Mouse (Mus musculus) limb, embryonic 11.5 days (tissue): Measurements from ENCODE around the gene Exoc3l4. TPM values are rescaled to one million over a fixed set of nuclear protein-coding genes. Genes with fewer than 3 reads are reported as not detected.

Experiments
- ATAC-seq: fragments of 200-750 bp; cut with Nextera tagmentation; 2 replicates; pipeline ENCODE4 v1.8.0; 2017; ENCODE audit warnings: low read depth; ENCODE audit not compliant: insufficient number of reproducible peaks, low FRiP score, low TSS enrichment
- DNase-seq: peaks from one replicate; pipeline ENCODE4 v3.0.0-alpha.2; 2015; ENCODE audit warnings: low spot score
- H3K27ac ChIP-seq: fragments of 300-500 bp; sonication (generic); replicated peaks from 2 replicates; pipeline ENCODE4 v1.5.1; 2014; ENCODE audit warnings: low read depth, mild to moderate bottlenecking, low read length
- H3K27me3 ChIP-seq: fragments of 300-500 bp; sonication (generic); 2 replicates; pipeline ENCODE4 v1.6.1; 2014; ENCODE audit warnings: mild to moderate bottlenecking, low read length, mixed read lengths; ENCODE audit not compliant: control insufficient read depth, insufficient read depth
- H3K36me3 ChIP-seq: fragments of 300-500 bp; sonication (generic); 2 replicates; pipeline ENCODE4 v1.6.1; 2014; ENCODE audit warnings: mild to moderate bottlenecking, low read length, moderate library complexity, mixed read lengths; ENCODE audit not compliant: control insufficient read depth, insufficient read depth
- H3K4me1 ChIP-seq: fragments of 300-500 bp; sonication (generic); 2 replicates; pipeline ENCODE4 v1.6.1; 2014; ENCODE audit warnings: low read length, mixed read lengths; ENCODE audit not compliant: control insufficient read depth, insufficient read depth
- H3K4me2 ChIP-seq: fragments of 300-500 bp; sonication (generic); 2 replicates; pipeline ENCODE4 v1.6.1; 2014; ENCODE audit warnings: low read depth, mild to moderate bottlenecking, moderate library complexity; ENCODE audit not compliant: severe bottlenecking
- H3K4me3 ChIP-seq: fragments of 300-500 bp; sonication (generic); 2 replicates; pipeline ENCODE4 v1.5.1; 2014; ENCODE audit warnings: low read depth, low read length
- H3K9ac ChIP-seq: fragments of 300-500 bp; sonication (generic); 2 replicates; pipeline ENCODE4 v1.6.1; 2014; ENCODE audit warnings: mild to moderate bottlenecking, low read length
- H3K9me3 ChIP-seq: fragments of 300-500 bp; sonication (generic); 2 replicates; pipeline ENCODE4 v1.6.1; 2016; ENCODE audit warnings: low read length; ENCODE audit not compliant: control insufficient read depth
- WGBS: fragments of 180-500 bp; shearing (Covaris S2); extraction: QIAGEN DNeasy Blood & Tissue Kit; methylation state at CpG from one replicate; pipeline ENCODE4 v1.1.7; 2014; 5-methylcytosine and 5-hydroxymethylcytosine counted together
- polyA plus RNA-seq: library from polyadenylated mRNA; unstranded; fragments of >200 nt; fragmentation: Nextera tagmentation; extraction: Ambion mirVana; gene quantifications from 2 replicates; pipeline ENCODE4 v1.2.1, GENCODE M21; 2014

Exoc3l4 gene
- polyA plus RNA-seq, 1 experiment from 2014 or later = 4.1 TPM

- Histone ChIP-seq H3K9ac (no peak overlapping the region), H3K4me3 (no peak overlapping the region), H3K4me2 (no peak overlapping the region), H3K9me3 (no peaks in the 10 kb centered on the region), H3K27ac (no peak overlapping the region), H3K36me3 (no peaks in the 10 kb centered on the region), H3K4me1 (peaks cover 21% of the 10 kb centered on the region; the same call in 1 of the 2 replicates), H3K27me3 (peaks cover 38% of the 10 kb centered on the region)
- no peak for DNase-seq
- WGBS = 73% methylated on average over 5 of the region's 5 CpGs
- no peak for ATAC-seq
Measured at GRCm38 (mm10) chr12:111419918-111420317, 3.1 kb downstream of the Exoc3l4 start.

- H3K4me2 ChIP-seq = no peak overlapping the region
- WGBS = 57% methylated on average over 7 of the region's 7 CpGs
- ATAC-seq (no peak), DNase-seq (no peak)
- H3K27ac ChIP-seq = no peak overlapping the region
- peaks cover 21% of the 10 kb centered on the region; the same call in 1 of the 2 replicates for H3K4me1 ChIP-seq
- H3K27me3 ChIP-seq = peaks cover 47% of the 10 kb centered on the region
- H3K4me3 ChIP-seq = no peak overlapping the region
- H3K9me3 ChIP-seq = no peaks in the 10 kb centered on the region
- no peaks in the 10 kb centered on the region for H3K36me3 ChIP-seq
- H3K9ac ChIP-seq = no peak overlapping the region
Measured at GRCm38 (mm10) chr12:111420946-111421709, 4.3 kb downstream of the Exoc3l4 start.

- H3K9me3 ChIP-seq = no peaks in the 10 kb centered on the region
- no peaks in the 10 kb centered on the region for H3K36me3 ChIP-seq
- H3K9ac ChIP-seq = no peak overlapping the region
- H3K4me3 ChIP-seq = no peak overlapping the region
- peaks cover 11% of the 10 kb centered on the region; the same call in 1 of the 2 replicates for H3K4me1 ChIP-seq
- DNase-seq = no peak
- H3K4me2 ChIP-seq = no peak overlapping the region
- H3K27ac ChIP-seq = no peak overlapping the region
- H3K27me3 ChIP-seq = peaks cover 55% of the 10 kb centered on the region
- ATAC-seq = no peak
- 34% methylated on average over 5 of the region's 5 CpGs for WGBS
Measured at GRCm38 (mm10) chr12:111422852-111423251, 6.0 kb downstream of the Exoc3l4 start.

GRCm38 (mm10) chr12:111423570-111424129 is 6.8 kb downstream of the Exoc3l4 start:
- Histone ChIP-seq H3K4me2 (peak overlapping the region; percentile 42), H3K27me3 (peaks cover 61% of the 10 kb centered on the region), H3K9me3 (no peaks in the 10 kb centered on the region), H3K4me3 (peak overlapping the region; percentile 20), H3K27ac (no peak overlapping the region), H3K9ac (no peak overlapping the region), H3K4me1 (peaks cover 15% of the 10 kb centered on the region), H3K36me3 (no peaks in the 10 kb centered on the region)
- peak; percentile 51 for DNase-seq
- 4% methylated on average over 43 of the region's 43 CpGs for WGBS
- ATAC-seq = no peak

GRCm38 (mm10) chr12:111424547-111424946 is 7.7 kb downstream of the Exoc3l4 start:
- Histone ChIP-seq H3K27ac (no peak overlapping the region), H3K9ac (no peak overlapping the region), H3K9me3 (no peaks in the 10 kb centered on the region), H3K36me3 (no peaks in the 10 kb centered on the region), H3K4me1 (peaks cover 21% of the 10 kb centered on the region), H3K4me2 (no peak overlapping the region), H3K4me3 (no peak overlapping the region), H3K27me3 (peaks cover 69% of the 10 kb centered on the region)
- no peak for DNase-seq
- no peak for ATAC-seq
- 12% methylated on average over 9 of the region's 9 CpGs for WGBS

GRCm38 (mm10) chr12:111425258-111425657 is 8.4 kb downstream of the Exoc3l4 start:
- ATAC-seq = no peak
- Histone ChIP-seq H3K9me3 (no peaks in the 10 kb centered on the region), H3K4me1 (peaks cover 25% of the 10 kb centered on the region), H3K27ac (no peak overlapping the region), H3K27me3 (peaks cover 76% of the 10 kb centered on the region), H3K36me3 (no peaks in the 10 kb centered on the region), H3K4me2 (no peak overlapping the region), H3K9ac (no peak overlapping the region), H3K4me3 (no peak overlapping the region)
- peak; percentile 92 for DNase-seq
- 4% methylated on average over 15 of the region's 15 CpGs for WGBS

GRCm38 (mm10) chr12:111425789-111426460 is 9.1 kb downstream of the Exoc3l4 start:
- no peak overlapping the region for H3K4me2 ChIP-seq

GRCm38 (mm10) chr12:111427438-111428113 is 10.8 kb downstream of the Exoc3l4 start:
- Histone ChIP-seq H3K4me1 (peaks cover 29% of the 10 kb centered on the region), H3K9me3 (no peaks in the 10 kb centered on the region), H3K27me3 (peaks cover 81% of the 10 kb centered on the region), H3K36me3 (no peaks in the 10 kb centered on the region), H3K9ac (no peak overlapping the region), H3K27ac (no peak overlapping the region), H3K4me2 (no peak overlapping the region), H3K4me3 (no peak overlapping the region)
- ATAC-seq (no peak), DNase-seq (no peak)
- 43% methylated on average over 12 of the region's 12 CpGs for WGBS

More at GRCm38 (mm10) chr12:111425789-111426460, 9.1 kb downstream of the Exoc3l4 start:
- ATAC-seq = no peak
- peaks cover 29% of the 10 kb centered on the region for H3K4me1 ChIP-seq
- peaks cover 83% of the 10 kb centered on the region for H3K27me3 ChIP-seq
- WGBS = 17% methylated on average over 29 of the region's 29 CpGs
- H3K36me3 ChIP-seq = no peaks in the 10 kb centered on the region
- no peak overlapping the region for H3K4me3 ChIP-seq
- H3K27ac ChIP-seq = no peak overlapping the region
- peak; percentile 98 for DNase-seq
- no peaks in the 10 kb centered on the region for H3K9me3 ChIP-seq
- H3K9ac ChIP-seq = no peak overlapping the region
